Mouse (Mus musculus) kidney, postnatal 0 days (tissue): ENCODE measurements around the gene Asxl1. TPM values are rescaled to one million over a fixed set of nuclear protein-coding genes. Genes with fewer than 3 reads are reported as not detected.
"Not testable (repeated sequence)": the region's sequence is repeated elsewhere in the genome, so short reads cannot be mapped to it uniquely, and the experiment has no call there.

Experiments used
- ATAC-seq: fragments of 200-750 bp; cut with Nextera tagmentation; replicated peaks from 2 replicates; pipeline ENCODE4 v1.8.0; 2017; ENCODE audit warnings: low read depth, moderate number of reproducible peaks, moderate TSS enrichment, moderate library complexity; ENCODE audit not compliant: low FRiP score
- DNase-seq: peaks from one replicate; pipeline ENCODE4 v3.0.0-alpha.2; 2016; ENCODE audit warnings: low spot score
- H3K27ac ChIP-seq: fragments of 300-500 bp; sonication (generic); 2 replicates; pipeline ENCODE4 v1.5.1; 2014; ENCODE audit warnings: mild to moderate bottlenecking
- H3K27me3 ChIP-seq: fragments of 300-500 bp; sonication (generic); 2 replicates; pipeline ENCODE4 v1.6.1; 2014; ENCODE audit warnings: low read length, mixed read lengths; ENCODE audit not compliant: insufficient read depth
- H3K36me3 ChIP-seq: fragments of 300-500 bp; sonication (generic); 2 replicates; pipeline ENCODE4 v1.6.1; 2014; ENCODE audit warnings: low read length, mixed read lengths; ENCODE audit not compliant: insufficient read depth
- H3K4me1 ChIP-seq: fragments of 300-500 bp; sonication (generic); replicated peaks from 2 replicates; pipeline ENCODE4 v1.6.1; 2014; ENCODE audit warnings: antibody characterized with exemption, low read length, mixed read lengths; ENCODE audit not compliant: insufficient read depth
- H3K4me2 ChIP-seq: fragments of 300-500 bp; sonication (generic); 2 replicates; pipeline ENCODE4 v1.6.1; 2014; ENCODE audit warnings: mild to moderate bottlenecking, low read length, moderate library complexity, mixed read lengths
- H3K4me3 ChIP-seq: fragments of 300-500 bp; sonication (generic); replicated peaks from 2 replicates; pipeline ENCODE4 v1.5.1; 2014; ENCODE audit warnings: low read depth, low read length
- H3K9ac ChIP-seq: fragments of 300-500 bp; sonication (generic); 2 replicates; pipeline ENCODE4 v1.6.1; 2014; ENCODE audit warnings: low read depth, low read length
- H3K9me3 ChIP-seq: fragments of 300-500 bp; sonication (generic); replicated peaks from 2 replicates; pipeline ENCODE4 v1.6.1; 2016; ENCODE audit warnings: low read length, inconsistent platforms, mixed read lengths
- CTCF ChIP-seq: IDR thresholded peaks from 2 replicates; pipeline ENCODE4 v1.5.1; 2016; ENCODE audit warnings: antibody characterized with exemption, low read depth, mild to moderate bottlenecking, moderate library complexity
- WGBS: fragments of 180-500 bp; shearing (Covaris S2); extraction: QIAGEN DNeasy Blood & Tissue Kit; methylation state at CpG from one replicate; pipeline ENCODE4 v1.1.7; 2014; 5-methylcytosine and 5-hydroxymethylcytosine counted together
- polyA plus RNA-seq: library from polyadenylated mRNA; unstranded; fragments of >200 nt; fragmentation: Nextera tagmentation; extraction: Ambion mirVana; gene quantifications from 2 replicates; pipeline ENCODE4 v1.2.1, GENCODE M21; 2015

The Asxl1 gene
- polyA plus RNA-seq, 1 experiment from 2014 or later, result 14.1 TPM

GRCm38 (mm10) chr2:153347183-153347781, 1.7 kb downstream of the Asxl1 start:
- H3K4me1 ChIP-seq, result peaks cover 19% of the 10 kb centered on the region
- no peaks in the 10 kb centered on the region for H3K27me3 ChIP-seq
- H3K9me3 ChIP-seq, result no peaks in the 10 kb centered on the region
- H3K4me3 ChIP-seq, result peak overlapping the region; percentile 94
- ATAC-seq, result no peak
- no peaks in the 10 kb centered on the region for H3K36me3 ChIP-seq
- H3K9ac ChIP-seq, result peak overlapping the region; percentile 99
- H3K27ac ChIP-seq, result peak overlapping the region; percentile 100
- H3K4me2 ChIP-seq, result peak overlapping the region; percentile 69
- no peak for TF ChIP-seq CTCF
- peak; percentile 55 for DNase-seq
- WGBS, result 3% methylated on average over 9 of the region's 9 CpGs

DNA sequence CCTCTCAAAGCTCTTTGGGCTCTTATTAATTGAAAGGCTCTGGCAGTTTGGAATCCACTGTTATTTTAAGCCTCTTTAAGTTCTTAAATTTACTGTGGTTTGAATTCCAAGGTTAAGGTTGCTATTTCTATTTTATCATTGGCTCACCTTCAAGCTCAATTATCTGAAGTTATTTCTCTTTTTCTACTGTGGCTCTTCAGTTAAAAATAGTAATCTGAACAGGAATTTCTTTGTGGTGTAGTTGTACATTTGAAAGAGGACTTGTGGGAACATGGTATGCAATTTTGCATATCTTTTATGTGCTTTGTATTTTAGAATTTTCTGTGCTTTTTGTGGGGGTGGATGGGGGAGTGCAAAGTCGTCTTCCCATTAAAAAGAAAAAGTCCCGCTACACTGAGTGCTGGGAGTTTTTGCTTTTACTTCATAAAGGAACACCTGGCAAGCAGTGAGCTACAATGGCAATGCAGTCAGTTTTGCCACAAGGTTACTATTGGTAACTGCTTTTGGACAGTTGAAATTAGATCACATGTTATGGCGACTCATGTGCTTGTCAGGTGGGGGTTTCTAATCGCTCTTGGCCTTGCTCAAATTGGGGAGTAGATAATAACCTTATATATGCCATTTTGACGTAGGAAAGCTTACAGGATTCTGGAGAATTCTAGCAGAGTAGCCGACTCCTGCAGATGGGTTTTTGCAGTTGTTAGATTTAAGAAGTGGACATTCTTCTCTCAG, 2.6 kb downstream of the Asxl1 start:
- H3K4me2 ChIP-seq, result peak overlapping the region; percentile 69
- H3K36me3 ChIP-seq, result peaks cover 3% of the 10 kb centered on the region; the same call in 1 of the 2 replicates
- DNase-seq (peak; percentile 10), ATAC-seq (no peak)
- WGBS, result 37% methylated on average over 6 of the region's 6 CpGs
- no peak overlapping the region for H3K27ac ChIP-seq
- H3K4me1 ChIP-seq, result peaks cover 19% of the 10 kb centered on the region
- H3K4me3 ChIP-seq, result peak overlapping the region; percentile 94
- H3K9ac ChIP-seq, result no peak overlapping the region
- no peaks in the 10 kb centered on the region for H3K9me3 ChIP-seq
- TF ChIP-seq CTCF, result no peak
- H3K27me3 ChIP-seq, result no peaks in the 10 kb centered on the region

DNA sequence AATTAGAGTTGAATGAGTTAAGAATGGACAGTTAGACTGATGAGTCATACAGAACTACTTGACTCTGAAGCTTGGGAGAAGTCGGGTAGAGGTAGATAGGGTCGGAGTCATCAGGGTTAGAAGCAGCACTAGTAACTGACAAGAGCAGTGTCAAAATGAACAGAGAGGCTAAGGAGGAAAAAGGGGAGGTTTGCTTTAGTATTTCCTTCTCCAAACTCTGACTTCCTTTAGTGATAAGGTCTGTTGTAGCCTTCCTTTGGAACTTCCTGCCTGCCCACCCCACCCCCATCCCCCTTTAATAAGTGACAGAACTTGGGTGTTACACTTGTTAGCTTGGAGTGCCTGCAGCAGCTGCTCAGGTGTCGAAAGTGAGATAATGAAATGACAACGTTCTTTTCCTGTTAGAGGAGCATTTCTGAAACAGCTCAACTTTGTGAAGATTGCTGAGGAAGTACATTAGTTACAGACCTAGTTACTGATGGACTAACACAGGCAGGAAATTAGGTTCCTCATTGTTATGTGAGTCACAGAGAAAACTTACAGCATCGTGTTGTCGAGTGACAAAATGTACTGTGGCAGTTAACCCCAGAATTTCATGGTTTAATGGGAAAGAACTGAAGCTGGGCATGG, 5.0 kb downstream of the Asxl1 start:
- 14% methylated on average over 6 of the region's 6 CpGs for WGBS
- H3K9ac ChIP-seq, result no peak overlapping the region
- H3K27ac ChIP-seq, result peak overlapping the region; percentile 66
- H3K36me3 ChIP-seq, result peaks cover 3% of the 10 kb centered on the region; the same call in 1 of the 2 replicates
- no peak overlapping the region for H3K4me3 ChIP-seq
- peaks cover 19% of the 10 kb centered on the region for H3K4me1 ChIP-seq
- TF ChIP-seq CTCF, result no peak
- H3K4me2 ChIP-seq, result peak overlapping the region; percentile 30
- H3K27me3 ChIP-seq, result no peaks in the 10 kb centered on the region
- no peaks in the 10 kb centered on the region for H3K9me3 ChIP-seq
- ATAC-seq (no peak), DNase-seq (peak; percentile 48)

DNA sequence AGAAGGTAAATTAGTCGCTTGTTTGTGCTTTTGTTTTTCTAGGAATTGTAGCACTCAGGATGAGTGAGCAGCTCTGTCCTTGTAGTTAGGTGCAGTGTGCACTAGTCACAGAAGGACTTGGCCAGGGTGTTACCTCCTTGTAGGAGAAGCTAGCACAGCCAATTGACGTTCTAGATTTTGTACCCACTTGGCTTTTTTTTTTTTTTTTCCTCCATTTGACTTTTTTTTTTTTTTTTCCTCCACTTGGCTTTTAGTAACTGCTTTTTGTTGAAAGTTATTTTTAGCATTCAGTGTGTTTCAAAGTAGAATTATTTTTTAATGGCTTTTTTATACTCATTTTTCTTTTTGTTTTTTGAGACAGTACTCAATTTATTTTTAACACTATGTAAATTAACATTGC, 9.0 kb downstream of the Asxl1 start:
- Histone ChIP-seq H3K27ac (no peak overlapping the region), H3K9ac (no peak overlapping the region), H3K27me3 (no peaks in the 10 kb centered on the region), H3K9me3 (no peaks in the 10 kb centered on the region), H3K4me3 (no peak overlapping the region), H3K36me3 (peaks cover 26% of the 10 kb centered on the region), H3K4me2 (no peak overlapping the region), H3K4me1 (peaks cover 13% of the 10 kb centered on the region)
- no peak for ATAC-seq
- no peak for TF ChIP-seq CTCF
- WGBS, result 84% methylated on average over 2 of the region's 2 CpGs
- DNase-seq, result no peak

GRCm38 (mm10) chr2:153356784-153357183, 11.2 kb downstream of the Asxl1 start:
- H3K36me3 ChIP-seq, result peaks cover 26% of the 10 kb centered on the region
- no peak overlapping the region for H3K4me3 ChIP-seq
- ATAC-seq (no peak), DNase-seq (no peak)
- H3K9ac ChIP-seq, result no peak overlapping the region
- H3K4me1 ChIP-seq, result no peaks in the 10 kb centered on the region
- no peak overlapping the region for H3K27ac ChIP-seq
- no peaks in the 10 kb centered on the region for H3K9me3 ChIP-seq
- 93% methylated on average over 4 of the region's 4 CpGs for WGBS
- H3K27me3 ChIP-seq, result no peaks in the 10 kb centered on the region
- H3K4me2 ChIP-seq, result no peak overlapping the region
- no peak for TF ChIP-seq CTCF

GRCm38 (mm10) chr2:153361101-153361710, 15.6 kb downstream of the Asxl1 start:
- H3K36me3 ChIP-seq, result peaks cover 35% of the 10 kb centered on the region
- 90% methylated on average over 1 of the region's 1 CpGs for WGBS
- H3K9me3 ChIP-seq, result no peaks in the 10 kb centered on the region
- DNase-seq, result no peak
- H3K4me1 ChIP-seq, result no peaks in the 10 kb centered on the region
- H3K27ac ChIP-seq, result no peak overlapping the region
- no peak overlapping the region for H3K4me2 ChIP-seq
- H3K4me3 ChIP-seq, result no peak overlapping the region
- H3K9ac ChIP-seq, result no peak overlapping the region
- no peak for TF ChIP-seq CTCF
- ATAC-seq, result no peak
- H3K27me3 ChIP-seq, result no peaks in the 10 kb centered on the region

DNA sequence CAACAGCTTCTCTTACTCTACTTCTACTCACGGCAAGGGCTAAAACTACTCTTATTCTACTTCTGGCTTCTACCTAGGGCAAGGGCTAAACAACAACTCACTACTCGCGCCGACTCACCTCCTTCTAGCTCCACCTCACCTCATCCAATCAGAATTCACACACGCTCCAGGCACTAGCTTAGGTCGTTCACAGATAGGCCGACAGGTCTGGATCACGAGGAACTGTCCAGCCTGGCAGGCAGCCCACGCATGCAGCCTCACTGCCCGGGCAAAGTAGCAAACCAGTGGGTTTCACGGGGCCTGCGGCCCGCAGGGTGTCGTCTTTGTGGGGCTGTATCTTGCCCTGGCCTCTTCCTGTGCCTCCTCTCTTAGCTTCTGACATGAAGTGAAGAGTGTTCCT, 18.9 kb downstream of the Asxl1 start:
- H3K27me3 ChIP-seq, H3K27ac ChIP-seq, ATAC-seq, H3K4me2 ChIP-seq, H3K9me3 ChIP-seq, H3K4me3 ChIP-seq, H3K4me1 ChIP-seq, H3K9ac ChIP-seq, DNase-seq: not testable (repeated sequence)
- peaks cover 25% of the 10 kb centered on the region for H3K36me3 ChIP-seq
- WGBS, result 89% methylated on average over 14 of the region's 14 CpGs
